Comparison of ENCODE assay signal across 15 mouse cellular contexts in genomic region chr3:145632888-145633287, GRCm38 (mm10). TPM values are rescaled to one million over a fixed set of nuclear protein-coding genes. Genes with fewer than 3 reads are reported as not detected.
A peak's percentile ranks its signal among the peaks of the same experiment; 100 is the strongest.
DNase-seq lines count a peak whose midpoint lies in the region; ATAC-seq and TF ChIP-seq lines count a peak whose summit lies in the region.
"Had no signal": no experiment of that assay in that cellular context is flagged by ENCODE, and none has a peak within 500 bp of the region (broad histone marks: within the 10 kb centered on the region; RNA-seq: fewer than 3 reads in every experiment).

No protein-coding gene starts in this region.

- no peaks in the 10 kb centered on the region for H3K9me3 ChIP-seq in forebrain, embryonic 11.5 days (ENCODE audit: control insufficient read depth, low read length)
- H3K9me3 ChIP-seq in forebrain, embryonic 15.5 days, result no peaks in the 10 kb centered on the region
- no peaks in the 10 kb centered on the region for H3K9me3 ChIP-seq in intestine, postnatal 0 days (ENCODE audit: control insufficient read depth)
- H3K9me3 ChIP-seq: midbrain, embryonic 15.5 days; neural tube, embryonic 15.5 days had no signal

- TF ChIP-seq CTCF in intestine, postnatal 0 days (IDR thresholded peaks at IDR 0.05; ENCODE audit: low read depth), result no peak

- no peak overlapping the region for H3K4me2 ChIP-seq in forebrain, embryonic 11.5 days (ENCODE audit: low read depth, low read length, severe bottlenecking)
- H3K4me2 ChIP-seq in forebrain, embryonic 15.5 days (replicated peaks), result no peak overlapping the region
- H3K4me2 ChIP-seq in intestine, postnatal 0 days (replicated peaks; ENCODE audit: low read depth), result no peak overlapping the region
- H3K4me2 ChIP-seq: heart, embryonic 11.5 days; hindbrain, embryonic 14.5 days; midbrain, embryonic 15.5 days; neural tube, embryonic 15.5 days had no signal

- no peaks in the 10 kb centered on the region; the same call in 1 of the 2 replicates for H3K4me1 ChIP-seq in forebrain, embryonic 11.5 days (replicated peaks; ENCODE audit: control insufficient read depth, insufficient read depth, low read length)
- no peaks in the 10 kb centered on the region for H3K4me1 ChIP-seq in forebrain, embryonic 15.5 days
- H3K4me1 ChIP-seq in intestine, postnatal 0 days (replicated peaks; ENCODE audit: control insufficient read depth, insufficient read depth, low read length), result peaks cover 16% of the 10 kb centered on the region; the same call in 1 of the 2 replicates
- H3K4me1 ChIP-seq: midbrain, embryonic 15.5 days; neural tube, embryonic 15.5 days had no signal

- H3K27ac ChIP-seq in forebrain, embryonic 11.5 days (ENCODE audit: low read depth, low read length), result no peak overlapping the region
- H3K27ac ChIP-seq in forebrain, embryonic 15.5 days (replicated peaks), result no peak overlapping the region
- peak overlapping the region; percentile 79; the same call in 1 of the 2 replicates for H3K27ac ChIP-seq in intestine, postnatal 0 days (ENCODE audit: low read depth, low read length)
- H3K27ac ChIP-seq: hindbrain, embryonic 14.5 days; left cerebral cortex, adult 2 months; midbrain, embryonic 15.5 days; neural tube, embryonic 15.5 days had no signal

- H3K9ac ChIP-seq in forebrain, embryonic 11.5 days (ENCODE audit: low read length), result no peak overlapping the region
- H3K9ac ChIP-seq in forebrain, embryonic 15.5 days (replicated peaks), result no peak overlapping the region
- no peak overlapping the region for H3K9ac ChIP-seq in intestine, postnatal 0 days (ENCODE audit: low read depth, low read length)
- H3K9ac ChIP-seq: hindbrain, embryonic 14.5 days; midbrain, embryonic 15.5 days; neural tube, embryonic 15.5 days had no signal

- 11% methylated on average over 6 of the region's 6 CpGs for WGBS in forebrain, embryonic 11.5 days
- 21% methylated on average over 6 of the region's 6 CpGs for WGBS in forebrain, embryonic 15.5 days
- 20% methylated on average over 6 of the region's 6 CpGs for WGBS in intestine, postnatal 0 days

- no peaks in the 10 kb centered on the region for H3K36me3 ChIP-seq in forebrain, embryonic 11.5 days (ENCODE audit: control insufficient read depth, insufficient read depth, low read length)
- H3K36me3 ChIP-seq in forebrain, embryonic 15.5 days, result no peaks in the 10 kb centered on the region
- no peaks in the 10 kb centered on the region for H3K36me3 ChIP-seq in intestine, postnatal 0 days (ENCODE audit: control insufficient read depth, insufficient read depth)
- H3K36me3 ChIP-seq: midbrain, embryonic 15.5 days; neural tube, embryonic 15.5 days had no signal

- H3K27me3 ChIP-seq in forebrain, embryonic 11.5 days (ENCODE audit: control insufficient read depth, insufficient read depth, low read length), result no peaks in the 10 kb centered on the region
- no peaks in the 10 kb centered on the region for H3K27me3 ChIP-seq in forebrain, embryonic 15.5 days
- H3K27me3 ChIP-seq in intestine, postnatal 0 days (replicated peaks; ENCODE audit: control insufficient read depth, insufficient read depth, low read length), result no peaks in the 10 kb centered on the region
- H3K27me3 ChIP-seq: midbrain, embryonic 15.5 days; neural tube, embryonic 15.5 days had no signal

- no peak overlapping the region for H3K4me3 ChIP-seq in forebrain, embryonic 11.5 days (ENCODE audit: low read depth, low read length)
- no peak overlapping the region for H3K4me3 ChIP-seq in forebrain, embryonic 15.5 days
- H3K4me3 ChIP-seq in intestine, postnatal 0 days (ENCODE audit: low read depth, low read length), result no peak overlapping the region
- H3K4me3 ChIP-seq: left cerebral cortex, adult 2 months; midbrain, embryonic 15.5 days; neural tube, embryonic 15.5 days had no signal

- ATAC-seq in forebrain, embryonic 11.5 days (replicated peaks; ENCODE audit: low FRiP score), result 0 out of 2 replicates have a peak, but pooled peaks have one; percentile 17
- ATAC-seq in forebrain, embryonic 15.5 days (replicated peaks), result no peak
- ATAC-seq in intestine, postnatal 0 days, result peak; percentile 52; the same call in 1 of the 2 replicates
- ATAC-seq: activated CD4-positive, CD25-positive, alpha-beta regulatory T cell, adult 4 months; CD4-positive, CD25-positive, alpha-beta regulatory T cell, adult 4 months; midbrain, embryonic 15.5 days had no signal

- no peak for DNase-seq in forebrain, embryonic 11.5 days (ENCODE audit: low spot score)
- peak; percentile 73 for DNase-seq in Muller cell, postnatal 12 days (ENCODE audit: inconsistent ontology term)
- DNase-seq in kidney, postnatal 4 days, result peak; percentile 37 to 64
- no peak for DNase-seq in thymus, postnatal 0 days (ENCODE audit: low spot score)
- DNase-seq in frontal cortex, postnatal 36 days (ENCODE audit: low spot score in 2 of 2), result no peak
- DNase-seq in layer of hippocampus, postnatal 36 days, result no peak

RNA-seq across cellular contexts. Expression of gene Ccn1, which starts 16.9 kb away (rescaled TPM):
- 36.7 and 39.2 TPM in 2 replicates for polyA plus RNA-seq in forebrain, embryonic 11.5 days (2014; fragmentation: Nextera tagmentation; extraction: Ambion mirVana)
- polyA plus RNA-seq in forebrain, embryonic 15.5 days (2015; fragmentation: Nextera tagmentation; extraction: Ambion mirVana), result 27.2 and 30.1 TPM in 2 replicates
- polyA plus RNA-seq in intestine, postnatal 0 days (2015; fragmentation: Nextera tagmentation; extraction: Ambion mirVana), result 33.1 and 37.0 TPM in 2 replicates
- 5.7 and 8.0 TPM in 2 replicates for polyA plus RNA-seq in thymus, postnatal 0 days (2015; fragmentation: Nextera tagmentation; extraction: Ambion mirVana)
- total RNA-seq in layer of hippocampus, postnatal 36 days (2021), result 1 to 10 TPM; 4.4 TPM
- polyA plus RNA-seq: activated CD4-positive, CD25-positive, alpha-beta regulatory T cell, adult 4 months; CD4-positive, CD25-positive, alpha-beta regulatory T cell, adult 4 months had no signal

RNA-seq across cellular contexts. Expression of gene Znhit6, which starts 56.9 kb away (rescaled TPM):
- polyA plus RNA-seq in forebrain, embryonic 11.5 days (2014; fragmentation: Nextera tagmentation; extraction: Ambion mirVana), result 39.3 and 40.3 TPM in 2 replicates
- polyA plus RNA-seq in forebrain, embryonic 15.5 days (2015; fragmentation: Nextera tagmentation; extraction: Ambion mirVana), result 27.8 and 30.6 TPM in 2 replicates
- 13.1 and 15.9 TPM in 2 replicates for polyA plus RNA-seq in intestine, postnatal 0 days (2015; fragmentation: Nextera tagmentation; extraction: Ambion mirVana)
- 28.9 and 29.5 TPM in 2 replicates for polyA plus RNA-seq in thymus, postnatal 0 days (2015; fragmentation: Nextera tagmentation; extraction: Ambion mirVana)
- 10 to 100 TPM; 13.7 to 17.7 TPM for total RNA-seq in layer of hippocampus, postnatal 36 days (2021)

Comparison
In these comparisons a context has a peak if more than half of its experiments do, and no peak if none do; other contexts are left out.
1. DNase-seq: peak in Muller cell, postnatal 12 days (single experiment) and kidney, postnatal 4 days (2 of 2); none in forebrain, embryonic 11.5 days (single experiment), thymus, postnatal 0 days (single experiment), frontal cortex, postnatal 36 days (0 of 2) and layer of hippocampus, postnatal 36 days (0 of 2).